Mouse (Mus musculus) embryonic fibroblast, embryonic 13.5 days (primary cell): ENCODE data around the gene Lrrn4cl.

Experiments
- CTCF ChIP-seq: IDR thresholded peaks from 2 replicates; pipeline ENCODE4 v1.5.1; 2011; ENCODE audit warnings: mild to moderate bottlenecking, control low read depth, low read length, moderate library complexity, borderline replicate concordance; ENCODE audit not compliant: insufficient read depth
- POLR2A ChIP-seq: IDR thresholded peaks from 2 replicates; pipeline ENCODE4 v1.6.1; 2011; ENCODE audit warnings: low read depth, mild to moderate bottlenecking, control low read depth, low read length, moderate library complexity

DNA sequence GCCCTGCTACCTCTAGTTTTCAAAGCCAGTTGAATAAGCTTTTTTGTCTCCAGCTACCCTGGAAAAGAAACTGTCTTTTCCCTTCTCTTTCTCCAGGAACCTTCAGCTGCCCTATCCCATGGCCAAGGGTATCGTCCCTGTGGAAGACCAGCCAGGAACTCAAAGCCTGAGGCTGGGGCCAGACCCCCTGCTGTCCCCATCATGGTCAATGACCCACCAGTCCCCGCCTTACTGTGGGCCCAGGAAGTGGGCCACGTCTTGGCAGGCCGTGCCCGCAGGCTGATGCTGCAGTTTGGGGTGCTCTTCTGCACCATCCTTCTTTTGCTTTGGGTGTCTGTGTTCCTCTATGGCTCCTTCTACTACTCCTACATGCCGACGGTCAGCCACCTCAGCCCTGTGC lies 9.6 kb upstream of the Lrrn4cl start:
- TF ChIP-seq CTCF (no peak), POLR2A (no peak)
